Mouse (Mus musculus) olfactory bulb, adult 2 months (tissue): ENCODE measurements at regions not wholly inside any gene's neighbourhood (a gene's known extent, or its start where the extent isn't known, plus 50 kb on each side); places are given as distances from the start of the nearest gene placed in this dataset.
"Not testable (repeated sequence)": the region's sequence is repeated elsewhere in the genome, so short reads cannot be mapped to it uniquely, and the experiment has no call there.

ENCODE experiments used
- CTCF ChIP-seq: fragments of 200-500 bp; IDR thresholded peaks from 2 replicates; pipeline ENCODE4 v1.5.1; 2012; ENCODE audit warnings: low read depth, mild to moderate bottlenecking, low read length, moderate library complexity; ENCODE audit not compliant: insufficient read depth
- POLR2A ChIP-seq: fragments of 200-500 bp; IDR thresholded peaks from 2 replicates; pipeline ENCODE4 v1.6.1; 2012; ENCODE audit warnings: mild to moderate bottlenecking, low read depth, low read length, moderate library complexity; ENCODE audit not compliant: insufficient read depth

- TF ChIP-seq CTCF, POLR2A: not testable (repeated sequence)
Observed at GRCm38 (mm10) chr6:48188363-48188762, 102.0 kb upstream of the Zfp746 start.
